Mouse (Mus musculus) thymus, postnatal 14 days (tissue): ENCODE results near the gene Gm4744.
"Not testable (repeated sequence)": the region's sequence is repeated elsewhere in the genome, so short reads cannot be mapped to it uniquely, and the experiment has no call there.

ENCODE experiments used
- DNase-seq: peaks from one replicate; pipeline ENCODE4 v3.0.0; 2021

The Gm4744 gene

DNA sequence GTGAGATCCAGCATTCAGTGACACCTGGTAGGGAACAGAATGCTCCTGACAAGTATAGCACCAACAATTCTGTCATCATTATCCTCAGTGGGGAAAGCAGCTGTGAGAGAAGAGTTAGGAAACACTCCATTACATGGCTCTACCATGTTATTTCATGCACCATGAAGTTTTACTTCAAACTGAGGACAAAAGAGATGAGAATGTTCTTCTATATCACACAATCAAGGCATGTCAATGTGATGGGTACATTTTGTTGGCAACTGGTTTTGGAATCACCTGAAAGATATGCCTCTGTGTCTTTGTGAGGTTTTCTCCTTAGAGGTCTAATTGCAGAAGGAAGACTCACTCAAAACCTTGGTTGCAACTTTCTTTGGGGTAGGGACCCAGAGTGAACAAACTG lies at the start of gene Gm4744:
TSS of gene Gm4744 (minus strand) at position 101 of the 400 bp plus-strand sequence.
- no peak for DNase-seq

DNA sequence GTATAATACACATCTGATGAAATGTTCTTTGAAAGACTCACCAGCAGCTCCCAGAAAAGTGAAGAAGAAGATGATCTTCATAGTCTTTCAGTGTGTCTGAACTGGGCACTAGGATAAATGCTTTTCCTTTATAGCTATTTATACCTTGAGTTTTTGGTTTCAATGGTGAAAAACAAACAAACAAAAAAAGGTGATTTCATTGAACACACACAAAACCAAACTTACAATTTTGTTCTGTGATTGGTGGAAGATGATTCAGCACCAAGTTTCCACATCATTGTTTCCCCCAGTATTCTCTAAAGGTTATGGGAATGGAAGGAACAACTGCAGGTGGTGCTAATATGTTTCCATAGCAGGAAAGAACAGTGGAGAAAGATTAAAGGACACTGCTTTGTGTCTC lies 47.7 kb upstream of the Gm4744 start, which contains the start of gene Gm2663:
TSS of gene Gm2663 (minus strand) at position 101 of the 400 bp plus-strand sequence.
- not testable (repeated sequence) for DNase-seq

DNA sequence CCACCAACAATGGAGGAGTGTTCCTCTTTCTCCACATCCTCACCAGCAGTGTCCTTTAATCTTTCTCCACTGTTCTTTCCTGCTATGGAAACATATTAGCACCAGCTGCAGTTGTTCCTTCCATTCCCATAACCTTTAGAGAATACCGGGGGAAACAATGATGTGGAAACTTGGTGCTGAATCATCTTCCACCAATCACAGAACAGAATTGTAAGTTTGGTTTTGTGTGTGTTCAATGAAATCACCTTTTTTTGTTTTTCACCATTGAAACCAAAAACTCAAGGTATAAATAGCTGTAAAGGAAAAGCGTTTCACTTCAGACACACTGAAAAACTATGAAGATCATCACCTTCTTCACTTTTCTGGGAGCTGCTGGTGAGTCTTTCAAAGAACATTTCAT lies 12.8 kb upstream of the Gm4744 start, which contains the start of gene 1810009J06Rik:
TSS of gene 1810009J06Rik (plus strand) at position 301 of the 400 bp plus-strand sequence.
- DNase-seq, result not testable (repeated sequence)

DNA sequence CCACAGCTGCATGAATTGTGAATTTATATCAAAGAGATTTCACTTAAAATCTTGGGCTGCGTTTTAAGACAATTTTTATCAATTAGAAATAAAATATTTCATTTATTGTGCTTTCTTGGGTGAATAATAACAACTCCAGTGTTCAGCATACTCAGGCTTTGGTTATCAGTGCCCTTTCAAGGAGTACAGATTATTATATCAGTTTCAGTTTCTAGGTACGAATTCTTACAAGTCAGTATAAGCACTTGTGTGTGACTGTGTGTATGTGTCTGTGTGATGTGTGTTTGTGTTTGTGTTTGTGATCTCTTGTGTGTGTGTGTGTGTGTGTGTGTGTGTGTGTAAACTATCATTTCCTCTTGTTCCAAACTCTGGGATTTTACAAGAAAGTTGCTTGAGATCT lies 2.0 kb upstream of the Gm4744 start:
- no peak for DNase-seq

DNA sequence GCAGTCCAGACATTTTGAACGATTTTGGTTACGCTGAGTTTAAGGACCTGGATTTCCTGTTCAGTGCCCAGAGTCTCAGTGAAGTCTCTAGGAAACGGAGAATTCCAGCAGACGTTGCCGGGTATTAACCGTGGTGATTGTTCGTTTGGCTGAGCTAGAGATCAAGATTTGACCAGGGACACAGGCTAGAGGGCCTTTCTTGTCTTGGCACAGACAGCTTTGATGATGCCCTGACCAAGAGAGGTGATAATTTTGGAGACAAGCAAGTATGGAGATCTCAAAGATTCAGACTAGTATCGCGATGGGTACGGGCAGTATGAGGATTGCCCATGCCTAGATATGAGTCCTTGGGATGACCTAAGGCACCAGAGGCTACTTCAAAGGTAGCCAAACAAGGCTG lies 11.2 kb downstream of the Gm4744 start, which contains the start of gene 1700074P13Rik:
TSS of gene 1700074P13Rik (minus strand) at position 101 of the 400 bp plus-strand sequence.
- no peak for DNase-seq

DNA sequence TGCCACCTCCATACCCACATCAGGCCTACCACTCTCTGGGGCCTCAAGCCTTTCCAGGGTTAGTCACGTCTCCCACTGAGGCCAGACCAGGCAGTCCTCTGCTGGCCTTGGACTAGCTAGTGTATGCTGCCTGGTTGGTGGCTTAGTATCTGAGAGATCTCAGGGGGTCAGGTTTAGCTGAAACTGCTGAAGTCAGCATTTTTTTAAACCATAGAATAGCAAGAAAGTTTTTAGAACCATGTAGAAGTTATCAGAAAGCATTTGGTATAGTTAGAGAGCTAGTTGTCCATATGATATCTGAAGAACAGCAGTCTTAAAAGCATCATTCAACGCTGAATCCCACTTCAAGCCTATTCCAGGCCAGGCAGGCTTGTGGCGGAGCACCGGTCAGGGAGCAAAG lies 31.7 kb downstream of the Gm4744 start:
- DNase-seq, result no peak

DNA sequence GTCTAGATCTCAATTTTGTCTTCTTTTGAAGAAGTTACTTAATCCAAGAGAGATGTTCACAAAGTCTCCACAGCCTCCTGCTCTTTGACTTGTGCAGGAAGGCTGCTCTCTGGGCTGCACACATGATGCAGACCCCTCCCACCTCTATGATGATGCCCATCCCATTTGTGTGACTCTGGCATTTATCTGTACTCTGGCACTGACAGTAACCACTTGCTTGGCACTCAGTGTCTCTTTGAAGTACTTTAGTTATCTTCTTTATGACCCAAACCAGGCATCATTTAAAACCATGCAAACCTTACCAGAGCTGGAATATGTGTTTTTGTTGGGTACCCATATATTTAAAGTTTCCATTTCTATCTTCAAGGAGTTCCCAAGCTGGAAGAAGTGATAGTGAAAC lies 51.4 kb downstream of the Gm4744 start, which contains the start of gene Prss58:
TSS of gene Prss58 (minus strand) at position 101 of the 400 bp plus-strand sequence.
- DNase-seq, result no peak
